Mouse (Mus musculus) myocyte (in vitro differentiated cells): ENCODE results near the gene Tgm6.

Experiments
- E2F4 ChIP-seq: IDR thresholded peaks from one replicate; pipeline ENCODE4 v1.6.1; 2011; ENCODE audit warnings: mild to moderate bottlenecking, control low read depth, moderate library complexity; ENCODE audit not compliant: insufficient read depth
- MAX ChIP-seq: IDR thresholded peaks from one replicate; pipeline ENCODE4 v1.6.1; 2011; ENCODE audit warnings: low read depth, mild to moderate bottlenecking, control low read depth
- POLR2A ChIP-seq: IDR thresholded peaks from one replicate; pipeline ENCODE4 v1.6.1; 2011; ENCODE audit warnings: low read depth, mild to moderate bottlenecking, control low read depth, moderate library complexity; ENCODE audit not compliant: insufficient read length
- USF1 ChIP-seq: IDR thresholded peaks from one replicate; pipeline ENCODE4 v1.6.1; 2011; ENCODE audit warnings: low read depth, mild to moderate bottlenecking, control low read depth, moderate library complexity

- TF ChIP-seq POLR2A: no peak
- no peak for TF ChIP-seq USF1
- TF ChIP-seq E2F4: no peak
- TF ChIP-seq MAX: no peak
Measured at GRCm38 (mm10) chr2:130155851-130156250, 43.6 kb downstream of the Tgm6 start.
